Mouse (Mus musculus) hematopoietic stem cell, adult 5-6 weeks (primary cell): ENCODE measurements around the gene Sgsh. TPM values are rescaled to one million over a fixed set of nuclear protein-coding genes. Genes with fewer than 3 reads are reported as not detected.

Source experiments
- ATAC-seq, 2 experiments: fragments of 125-278 bp in 1 of 2; replicated peaks in 1 of 2; 2 replicates each; pipeline ENCODE4 v1.8.0; 2016 to 2017; ENCODE audit warnings: inconsistent platforms in 2 of 2, mild to moderate bottlenecking in 2 of 2, moderate number of reproducible peaks in 2 of 2, low read depth in 1 of 2, moderate TSS enrichment in 1 of 2; ENCODE audit not compliant: low FRiP score in 2 of 2, poor library complexity in 2 of 2, severe bottlenecking in 2 of 2, insufficient read depth in 1 of 2, low TSS enrichment in 1 of 2
- total RNA-seq: library from RNA; stranded (forward); fragments of 172-1452, 232-1000 nt; gene quantifications from 2 replicates; pipeline ENCODE4 v1.2.3, GENCODE M21; 2017

The Sgsh gene
- total RNA-seq, 1 experiment from 2014 or later, result 21.2 TPM

DNA sequence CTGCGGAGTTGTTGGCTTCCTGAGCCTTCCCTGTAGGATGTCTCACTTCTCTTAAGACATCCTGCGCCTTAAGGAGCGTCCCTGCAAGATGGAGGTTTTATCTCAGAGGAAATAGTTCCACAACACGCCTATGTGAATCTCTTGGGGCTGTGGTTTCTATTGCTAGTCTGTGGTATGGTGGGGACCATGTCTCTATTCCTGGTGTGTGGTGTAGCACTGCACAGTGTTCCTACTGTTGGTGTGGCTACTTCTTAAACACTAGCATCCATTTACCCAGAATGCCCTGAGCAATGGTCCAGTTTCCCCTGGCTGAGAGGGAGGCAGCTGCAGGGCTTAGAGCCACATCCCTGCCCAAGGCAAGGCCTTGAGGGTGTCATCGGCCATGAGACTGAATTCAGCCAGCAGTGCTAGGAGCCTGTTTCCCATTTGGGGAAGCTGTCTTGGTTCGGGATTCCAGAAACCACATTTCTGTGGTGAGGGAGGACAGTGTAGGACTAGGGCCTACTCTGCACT lies 27.1 kb upstream of the Sgsh start:
- ATAC-seq, result no peak

GRCm38 (mm10) chr11:119381631-119382337 lies 26.4 kb upstream of the Sgsh start:
- ATAC-seq, result no peak

DNA sequence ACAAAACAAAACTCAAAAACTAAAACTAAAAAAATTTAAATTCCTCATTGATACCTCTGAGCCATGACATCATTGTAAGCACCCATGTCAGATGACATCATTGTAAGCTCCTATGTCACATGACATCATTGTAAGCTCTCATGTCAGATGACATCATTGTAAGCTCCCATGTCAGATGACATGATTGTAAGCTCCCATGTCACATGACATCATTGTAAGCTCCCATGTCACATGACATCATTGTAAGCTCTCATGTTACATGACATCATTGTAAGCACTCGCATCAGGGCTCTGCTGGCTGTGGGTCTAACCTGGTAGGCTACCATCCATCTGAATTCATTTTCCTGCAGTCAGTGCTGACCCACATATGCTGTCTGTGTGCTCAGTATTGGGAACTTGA lies 23.2 kb upstream of the Sgsh start:
- ATAC-seq, result no peak

GRCm38 (mm10) chr11:119377326-119377725 lies 22.0 kb upstream of the Sgsh start:
- ATAC-seq, result 0 out of 4 replicates have a peak, but pooled peaks of 1 of the 2 experiments have one; percentile 24

- ATAC-seq, result peak in 1 of 2 experiments; percentile 27; a peak in 1 of 4 replicates
Observed at GRCm38 (mm10) chr11:119375425-119375824, 20.1 kb upstream of the Sgsh start.

- peak; percentile 97 for ATAC-seq
Observed at GRCm38 (mm10) chr11:119363534-119364145, 8.3 kb upstream of the Sgsh start.

GRCm38 (mm10) chr11:119362769-119363533 lies 7.6 kb upstream of the Sgsh start:
- 0 out of 4 replicates have a peak, but pooled peaks of 1 of the 2 experiments have one; percentile 23 for ATAC-seq

DNA sequence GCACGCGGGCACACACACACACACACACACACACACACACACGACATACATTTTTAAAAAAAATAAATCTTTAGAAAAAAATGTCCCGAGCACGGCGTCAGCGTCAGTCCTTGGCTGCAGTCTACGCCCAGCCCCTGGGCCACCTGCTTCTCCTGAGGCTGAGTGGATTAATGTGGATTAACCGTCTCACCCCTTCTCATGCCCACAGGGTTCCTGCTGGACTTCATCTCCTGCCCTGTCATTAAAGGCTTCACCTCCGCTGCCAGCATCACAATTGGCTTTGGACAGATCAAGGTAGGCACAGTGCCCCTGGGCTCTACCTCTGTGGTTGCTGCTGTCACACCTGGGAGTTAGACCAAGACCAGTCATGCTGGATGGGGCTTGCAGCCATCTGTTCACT lies 3.8 kb upstream of the Sgsh start:
- ATAC-seq, result no peak

GRCm38 (mm10) chr11:119354798-119355442 lies 416 bp downstream of the Sgsh start:
- ATAC-seq, result peak; percentile 73 to 76

DNA sequence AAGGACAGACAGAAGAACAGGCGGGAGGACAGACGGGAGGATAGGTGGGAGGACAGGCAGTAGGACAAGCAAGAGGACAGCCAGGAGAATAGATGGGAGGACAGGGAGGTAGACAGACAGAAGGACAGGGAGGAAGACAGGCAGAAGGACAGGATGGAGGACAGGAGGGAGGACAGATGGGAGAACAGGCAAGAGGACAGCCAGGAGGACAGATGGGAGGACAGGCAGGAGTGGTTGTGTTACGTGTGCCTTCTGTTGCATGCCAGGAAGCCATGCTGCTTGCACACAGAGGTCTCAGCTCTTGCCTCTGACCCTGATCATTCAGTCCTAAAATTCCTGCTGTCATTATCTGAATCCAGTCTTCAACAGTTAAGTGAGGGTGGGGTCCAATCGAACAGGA lies 1.4 kb downstream of the Sgsh start:
- no peak for ATAC-seq

DNA sequence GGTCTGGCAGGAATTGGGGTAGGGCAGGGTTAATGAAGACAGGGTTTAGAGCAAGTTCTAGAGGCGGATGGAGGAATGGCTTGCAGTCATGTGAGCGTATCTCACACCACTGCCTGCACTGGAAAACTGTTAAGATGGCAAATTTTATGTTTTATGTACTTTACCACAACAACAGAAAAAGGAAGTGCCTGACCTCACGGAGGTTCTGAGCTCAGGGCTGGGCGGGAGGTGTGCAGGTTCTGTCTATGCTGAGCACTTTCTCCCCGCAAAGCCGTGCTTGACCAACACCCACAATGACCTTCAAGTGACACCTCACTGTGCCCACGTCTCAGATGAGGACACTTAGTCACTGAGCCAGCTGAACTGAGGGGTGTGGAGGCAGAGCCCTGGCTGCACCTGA lies 3.2 kb downstream of the Sgsh start:
- ATAC-seq, result peak; percentile 40 to 47; a peak in 3 of 4 replicates

DNA sequence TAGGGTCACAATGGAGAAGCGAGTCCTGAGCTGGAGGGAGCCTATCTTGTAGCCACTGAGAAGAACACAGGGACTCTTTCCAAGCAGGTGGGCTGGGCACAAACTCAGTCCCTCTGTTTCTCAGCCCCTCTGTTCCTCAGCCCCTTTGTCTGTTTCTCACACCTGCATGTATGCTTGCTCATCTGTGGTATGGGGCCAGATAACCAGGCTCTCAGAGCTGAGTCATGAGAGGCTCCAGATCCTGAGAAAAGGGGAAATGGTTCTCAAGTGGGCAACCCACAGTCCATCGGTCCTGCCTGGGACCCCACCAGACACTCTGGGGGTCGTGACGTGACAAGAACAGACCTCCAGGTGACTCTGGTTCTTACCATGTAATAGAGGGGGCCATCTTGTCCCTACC lies 8.2 kb downstream of the Sgsh start:
- no peak for ATAC-seq

DNA sequence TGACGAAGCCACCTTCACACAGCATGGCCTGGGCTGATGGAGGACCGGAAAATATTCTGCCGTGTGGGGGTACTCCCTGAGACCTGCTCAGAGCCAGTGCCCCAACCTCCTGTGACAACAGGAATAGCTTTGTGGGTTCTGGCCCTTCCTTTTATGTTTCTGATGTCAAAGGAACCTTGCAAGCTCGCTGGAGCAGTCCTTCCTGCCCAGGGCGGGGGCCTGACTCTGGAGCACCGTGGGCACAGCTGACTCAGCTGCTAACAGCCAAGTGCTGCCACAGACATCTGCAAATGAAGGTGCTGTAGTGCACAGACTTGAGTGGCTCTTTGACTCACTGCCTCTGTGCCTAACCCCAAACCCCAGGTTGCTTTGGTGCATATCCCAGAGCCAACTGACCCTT lies 10.5 kb downstream of the Sgsh start:
- peak; percentile 61 to 65 for ATAC-seq

- ATAC-seq, result no peak
Observed at GRCm38 (mm10) chr11:119344178-119344577, 11.2 kb downstream of the Sgsh start.

DNA sequence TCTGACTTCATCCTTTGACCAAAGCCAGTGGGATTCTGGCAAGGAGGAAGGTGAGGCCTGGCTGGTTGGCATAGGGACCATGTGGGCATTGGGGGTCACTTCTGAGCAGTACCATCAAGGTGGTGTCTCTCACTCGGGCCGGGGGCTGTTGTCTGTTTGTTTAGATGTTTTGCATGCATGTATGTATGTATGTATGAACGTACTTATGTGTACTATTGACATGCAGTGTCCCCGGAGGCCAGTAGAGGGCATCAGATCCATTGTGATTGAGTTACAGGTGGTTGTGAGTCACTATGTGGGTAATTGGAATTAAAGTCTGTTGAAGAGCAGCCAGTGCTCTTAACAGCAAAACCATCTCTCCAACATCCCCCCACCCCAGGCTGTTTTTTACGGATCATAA lies 15.7 kb downstream of the Sgsh start:
- ATAC-seq, result peak; percentile 74 to 91; a peak in 3 of 4 replicates

- ATAC-seq, result no peak
Observed at GRCm38 (mm10) chr11:119339179-119339578, 16.2 kb downstream of the Sgsh start.

DNA sequence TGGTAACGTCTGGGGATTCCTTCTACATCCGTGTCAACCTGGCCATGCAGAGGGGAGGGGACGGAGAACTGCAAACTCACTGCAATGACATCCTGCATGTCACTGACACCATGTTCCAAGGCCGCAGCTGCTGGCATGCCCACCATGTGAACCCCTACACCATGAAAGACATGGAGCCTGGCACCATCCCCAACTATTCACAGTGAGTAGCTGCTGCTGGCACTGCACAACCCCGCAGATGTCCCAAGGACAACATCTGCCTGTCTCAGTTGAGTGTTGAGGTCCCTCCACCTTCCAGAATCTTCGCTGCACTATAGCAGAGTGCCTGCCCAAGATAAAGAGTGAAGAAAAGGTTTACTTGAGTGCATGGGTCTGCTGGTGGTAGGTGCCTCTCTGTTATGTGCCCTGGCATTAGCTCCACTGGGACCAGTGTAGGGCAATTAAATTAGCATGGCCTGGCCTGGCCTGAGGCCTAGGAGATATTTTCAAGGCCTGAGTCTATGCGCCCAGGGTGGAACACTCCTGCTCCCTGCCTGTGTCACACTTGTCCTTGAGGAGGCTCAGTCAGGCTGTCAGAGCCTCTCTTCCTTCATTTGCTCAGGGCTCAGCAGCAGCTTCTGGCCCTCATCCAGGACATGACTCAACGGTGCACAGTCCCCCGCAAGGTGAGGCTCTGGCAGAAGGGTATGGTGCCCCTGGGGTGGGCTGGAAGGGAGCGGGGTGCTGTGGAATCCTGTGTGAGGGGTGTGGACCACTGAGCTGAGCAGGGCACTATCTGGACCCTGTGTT lies 16.9 kb downstream of the Sgsh start:
- ATAC-seq, result no peak
